Mouse (Mus musculus): ENCODE measurements around the gene a.

DNA sequence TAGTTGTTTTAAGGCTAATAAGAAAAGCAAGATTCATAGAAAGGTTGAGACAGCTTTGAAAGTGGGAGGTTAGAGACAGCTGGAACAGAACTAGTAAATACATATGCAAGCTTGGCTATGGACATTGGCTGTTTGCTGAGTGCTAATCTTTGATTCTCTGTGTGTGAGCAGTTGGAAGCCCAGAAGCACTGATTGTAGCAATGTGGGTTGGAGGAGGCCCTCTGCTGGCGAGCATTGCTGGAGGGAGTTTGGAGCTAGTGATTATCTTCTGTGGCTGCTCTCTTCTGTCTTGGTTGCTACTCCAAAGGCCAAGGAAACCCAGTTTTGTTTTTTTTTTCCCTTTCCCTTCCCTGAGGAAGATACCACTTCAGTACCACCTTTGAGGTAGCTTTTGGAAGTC, 26.6 kb downstream of the a start:
- TF ChIP-seq CTCF (IDR thresholded peaks at IDR 0.05; ENCODE audit: control insufficient read depth, insufficient read depth, low read length): peak; percentile 35; the same call in 1 of the 2 replicates
- no peak for TF ChIP-seq POLR2A (IDR thresholded peaks at IDR 0.05; ENCODE audit: borderline replicate concordance, control insufficient read depth, low read depth, low read length)

Data from bone marrow, adult 2 months (tissue).